Mouse (Mus musculus) small intestine, adult 2 months (tissue): ENCODE measurements around the gene Cep295nl.

Source experiments
- CTCF ChIP-seq: fragments of 200-500 bp; IDR thresholded peaks from 2 replicates; pipeline ENCODE4 v1.5.1; 2012; ENCODE audit warnings: low read depth, mild to moderate bottlenecking, control low read depth, inconsistent platforms, low read length, moderate library complexity, mixed read lengths; ENCODE audit not compliant: insufficient replicate concordance, insufficient read length; ENCODE audit errors: extremely low read depth
- POLR2A ChIP-seq: fragments of 200-500 bp; IDR thresholded peaks from 2 replicates; pipeline ENCODE4 v1.6.1; 2012; ENCODE audit warnings: low read depth, mild to moderate bottlenecking, control low read depth, inconsistent platforms, low read length, moderate library complexity

DNA sequence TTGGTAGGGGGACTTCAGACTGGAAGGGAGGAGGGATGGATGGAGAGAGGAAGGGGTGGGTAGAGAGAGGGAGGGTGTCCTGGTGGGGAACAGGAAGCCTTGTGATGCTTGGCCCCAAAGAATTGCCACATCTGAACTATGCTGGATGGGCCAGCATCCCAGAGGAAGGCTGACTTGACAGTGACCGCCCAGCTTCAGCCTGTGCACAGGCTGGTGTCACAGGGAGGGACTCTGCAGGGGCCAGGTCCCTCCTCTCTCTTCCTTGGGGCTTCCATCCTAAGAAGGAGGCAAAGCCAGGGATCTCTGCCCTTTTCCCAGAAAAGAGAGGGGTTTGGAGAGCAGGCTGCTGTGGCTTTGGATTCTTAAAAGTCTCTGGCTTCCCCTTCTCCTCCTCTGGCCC lies 20.2 kb upstream of the Cep295nl start:
- TF ChIP-seq CTCF (no peak), POLR2A (no peak)
